Mouse (Mus musculus): Measurements from ENCODE around the gene Ang4. TPM values are rescaled to one million over a fixed set of nuclear protein-coding genes. Genes with fewer than 3 reads are reported as not detected.
"Not testable (repeated sequence)": the region's sequence is repeated elsewhere in the genome, so short reads cannot be mapped to it uniquely, and the experiment has no call there.

Ang4 gene
- polyA plus RNA-seq (2015; fragmentation: Nextera tagmentation; extraction: Ambion mirVana): not detected in 2 replicates

DNA sequence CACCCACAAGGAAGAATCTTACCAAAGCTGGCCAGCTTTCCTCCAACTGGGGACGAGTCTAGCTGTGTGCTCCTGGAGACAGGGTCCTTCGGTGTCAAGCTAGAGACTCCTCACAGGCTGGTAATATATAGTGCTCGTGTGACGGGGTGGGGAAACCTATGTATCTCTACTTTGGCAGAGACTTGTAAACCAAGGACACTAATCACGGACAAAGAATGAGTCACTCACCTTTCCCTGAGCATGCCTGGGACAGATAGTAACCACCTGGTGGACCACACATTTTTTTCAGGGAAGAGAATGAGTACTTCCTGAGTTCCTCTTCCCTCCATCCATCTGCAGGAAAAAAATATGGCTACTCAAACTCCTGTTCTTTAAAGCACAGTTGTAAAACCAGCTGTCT, at the start of gene Ang4:
Gene Ang4, minus strand, starts transcription at position 101 of the 400 bp plus-strand sequence.
- no peak for ATAC-seq
- Histone ChIP-seq H3K27me3 (ENCODE audit: control insufficient read depth, insufficient read depth, low read depth, low read length) (no peaks in the 10 kb centered on the region), H3K27ac (ENCODE audit: low read length) (no peak within 1 kb of the TSS), H3K36me3 (ENCODE audit: control insufficient read depth, insufficient read depth, low read length) (no peaks in the 10 kb centered on the region), H3K4me2 (ENCODE audit: low read length) (no peak within 1 kb of the TSS), H3K9ac (ENCODE audit: low read depth, low read length) (no peak within 1 kb of the TSS), H3K4me1 (ENCODE audit: control insufficient read depth, insufficient read depth, low read length) (no peaks in the 10 kb centered on the region), H3K9me3 (replicated peaks; ENCODE audit: control insufficient read depth, low read length, poor library complexity, severe bottlenecking) (no peaks in the 10 kb centered on the region), H3K4me3 (ENCODE audit: low read depth, low read length) (no peak within 1 kb of the TSS)
- WGBS: 82% methylated on average over 5 of the region's 5 CpGs

DNA sequence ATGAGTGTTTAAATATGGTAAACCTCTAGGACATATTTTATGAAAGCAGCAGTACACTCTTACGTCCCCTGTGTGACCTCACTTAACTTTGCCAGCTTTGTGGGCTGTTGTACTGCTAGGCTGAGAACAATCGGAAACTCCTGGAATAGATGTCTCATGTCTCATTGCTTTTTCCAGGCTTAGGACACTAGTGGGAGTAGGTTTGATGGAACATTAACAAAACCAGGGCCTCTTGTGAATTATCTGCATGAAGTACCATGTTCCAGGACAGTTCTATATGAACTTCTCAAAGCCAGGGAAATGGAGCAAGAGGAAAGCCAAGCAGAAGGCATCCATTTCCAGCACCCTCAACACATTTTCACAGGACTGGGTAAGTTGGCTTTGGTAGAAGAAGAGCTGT, 26.4 kb upstream of the Ang4 start, which contains the start of gene AY358078:
Gene AY358078, plus strand, starts transcription at position 301 of the 400 bp plus-strand sequence.
- 90% methylated on average over 2 of the region's 2 CpGs for WGBS

GRCm38 (mm10) chr14:51794106-51794505, 20.7 kb upstream of the Ang4 start:
- no peaks in the 10 kb centered on the region for H3K9me3 ChIP-seq (replicated peaks; ENCODE audit: control insufficient read depth, low read length, poor library complexity, severe bottlenecking)
- H3K9ac ChIP-seq (ENCODE audit: low read depth, low read length): no peak overlapping the region
- H3K27ac ChIP-seq (ENCODE audit: low read length): no peak overlapping the region
- H3K27me3 ChIP-seq (ENCODE audit: control insufficient read depth, insufficient read depth, low read depth, low read length): no peaks in the 10 kb centered on the region
- H3K4me3 ChIP-seq (ENCODE audit: low read depth, low read length): no peak overlapping the region
- no peaks in the 10 kb centered on the region for H3K36me3 ChIP-seq (ENCODE audit: control insufficient read depth, insufficient read depth, low read length)
- H3K4me2 ChIP-seq (ENCODE audit: low read length): no peak overlapping the region
- H3K4me1 ChIP-seq (ENCODE audit: control insufficient read depth, insufficient read depth, low read length): no peaks in the 10 kb centered on the region
- no peak for ATAC-seq
- WGBS: 92% methylated on average over 2 of the region's 2 CpGs

More for the DNA sequence above, 26.4 kb upstream of the Ang4 start, which contains the start of gene AY358078:
- no peaks in the 10 kb centered on the region for H3K27me3 ChIP-seq (ENCODE audit: control insufficient read depth, insufficient read depth, low read depth, low read length)
- no peak for ATAC-seq
- H3K4me1 ChIP-seq (ENCODE audit: control insufficient read depth, insufficient read depth, low read length): no peaks in the 10 kb centered on the region
- H3K36me3 ChIP-seq (ENCODE audit: control insufficient read depth, insufficient read depth, low read length): no peaks in the 10 kb centered on the region
- H3K27ac ChIP-seq (ENCODE audit: low read length): no peak within 1 kb of the TSS
- H3K9me3 ChIP-seq (replicated peaks; ENCODE audit: control insufficient read depth, low read length, poor library complexity, severe bottlenecking): no peaks in the 10 kb centered on the region
- no peak within 1 kb of the TSS for H3K9ac ChIP-seq (ENCODE audit: low read depth, low read length)
- H3K4me2 ChIP-seq (ENCODE audit: low read length): no peak within 1 kb of the TSS
- H3K4me3 ChIP-seq (ENCODE audit: low read depth, low read length): no peak within 1 kb of the TSS

- Histone ChIP-seq H3K36me3 (ENCODE audit: control insufficient read depth, insufficient read depth, low read length) (no peaks in the 10 kb centered on the region), H3K9me3 (replicated peaks; ENCODE audit: control insufficient read depth, low read length, poor library complexity, severe bottlenecking) (no peaks in the 10 kb centered on the region), H3K4me1 (ENCODE audit: control insufficient read depth, insufficient read depth, low read length) (no peaks in the 10 kb centered on the region), H3K27ac (ENCODE audit: low read length) (no peak overlapping the region), H3K9ac (ENCODE audit: low read depth, low read length) (no peak overlapping the region), H3K27me3 (ENCODE audit: control insufficient read depth, insufficient read depth, low read depth, low read length) (no peaks in the 10 kb centered on the region), H3K4me3 (ENCODE audit: low read depth, low read length) (no peak overlapping the region), H3K4me2 (ENCODE audit: low read length) (no peak overlapping the region)
- 91% methylated on average over 2 of the region's 2 CpGs for WGBS
- ATAC-seq: no peak
Observed at GRCm38 (mm10) chr14:51789196-51789595, 15.8 kb upstream of the Ang4 start.

DNA sequence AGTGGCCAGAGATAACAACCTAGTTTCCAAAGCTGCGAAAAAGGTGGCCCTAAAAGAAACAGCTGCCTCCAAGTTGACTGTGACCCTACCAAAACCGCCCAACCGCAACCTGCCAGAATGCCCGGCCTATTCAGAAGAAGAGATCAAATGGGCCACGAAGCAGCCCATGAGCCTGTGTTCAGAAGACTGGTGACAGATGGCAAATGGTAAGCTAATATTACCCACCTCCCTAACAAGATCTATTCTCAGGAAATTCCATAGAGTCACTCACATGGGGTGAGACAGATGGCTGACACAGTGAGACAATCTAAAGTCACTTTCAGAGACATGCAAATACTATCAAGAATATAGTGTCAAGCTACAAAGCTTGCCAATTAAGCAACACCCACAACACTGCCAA, 13.7 kb upstream of the Ang4 start:
- H3K9me3 ChIP-seq (replicated peaks; ENCODE audit: control insufficient read depth, low read length, poor library complexity, severe bottlenecking): no peaks in the 10 kb centered on the region
- H3K9ac ChIP-seq (ENCODE audit: low read depth, low read length): no peak overlapping the region
- H3K4me1 ChIP-seq (ENCODE audit: control insufficient read depth, insufficient read depth, low read length): no peaks in the 10 kb centered on the region
- H3K27me3 ChIP-seq (ENCODE audit: control insufficient read depth, insufficient read depth, low read depth, low read length): no peaks in the 10 kb centered on the region
- no peak overlapping the region for H3K27ac ChIP-seq (ENCODE audit: low read length)
- H3K4me3 ChIP-seq (ENCODE audit: low read depth, low read length): no peak overlapping the region
- H3K4me2 ChIP-seq (ENCODE audit: low read length): no peak overlapping the region
- ATAC-seq: no peak
- WGBS: 67% methylated on average over 5 of the region's 5 CpGs
- no peaks in the 10 kb centered on the region for H3K36me3 ChIP-seq (ENCODE audit: control insufficient read depth, insufficient read depth, low read length)

DNA sequence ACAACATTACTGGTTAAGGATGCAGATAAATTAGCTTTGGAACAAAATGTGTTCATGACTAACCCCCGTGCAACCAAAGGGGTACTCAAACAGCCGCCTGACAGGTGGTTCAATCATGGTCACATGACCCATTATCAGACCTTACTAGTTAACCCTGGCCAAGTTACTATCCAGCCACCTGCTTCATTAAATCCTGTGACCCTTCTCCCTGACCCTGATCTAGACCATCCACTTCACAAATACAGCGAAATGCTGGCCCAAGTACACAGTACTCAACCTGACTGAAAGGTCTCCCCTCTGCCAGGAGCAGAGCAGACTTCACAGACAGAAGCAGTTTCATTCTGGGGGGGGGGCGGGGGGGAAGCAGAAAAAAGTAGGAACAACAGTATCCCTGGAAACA, 12.9 kb upstream of the Ang4 start:
- H3K4me3 ChIP-seq (ENCODE audit: low read depth, low read length): no peak overlapping the region
- H3K4me2 ChIP-seq (ENCODE audit: low read length): no peak overlapping the region
- WGBS: 65% methylated on average over 4 of the region's 4 CpGs
- H3K4me1 ChIP-seq (ENCODE audit: control insufficient read depth, insufficient read depth, low read length): no peaks in the 10 kb centered on the region
- no peak overlapping the region for H3K27ac ChIP-seq (ENCODE audit: low read length)
- no peaks in the 10 kb centered on the region for H3K9me3 ChIP-seq (replicated peaks; ENCODE audit: control insufficient read depth, low read length, poor library complexity, severe bottlenecking)
- ATAC-seq: no peak
- H3K9ac ChIP-seq (ENCODE audit: low read depth, low read length): no peak overlapping the region
- no peaks in the 10 kb centered on the region for H3K36me3 ChIP-seq (ENCODE audit: control insufficient read depth, insufficient read depth, low read length)
- H3K27me3 ChIP-seq (ENCODE audit: control insufficient read depth, insufficient read depth, low read depth, low read length): no peaks in the 10 kb centered on the region

DNA sequence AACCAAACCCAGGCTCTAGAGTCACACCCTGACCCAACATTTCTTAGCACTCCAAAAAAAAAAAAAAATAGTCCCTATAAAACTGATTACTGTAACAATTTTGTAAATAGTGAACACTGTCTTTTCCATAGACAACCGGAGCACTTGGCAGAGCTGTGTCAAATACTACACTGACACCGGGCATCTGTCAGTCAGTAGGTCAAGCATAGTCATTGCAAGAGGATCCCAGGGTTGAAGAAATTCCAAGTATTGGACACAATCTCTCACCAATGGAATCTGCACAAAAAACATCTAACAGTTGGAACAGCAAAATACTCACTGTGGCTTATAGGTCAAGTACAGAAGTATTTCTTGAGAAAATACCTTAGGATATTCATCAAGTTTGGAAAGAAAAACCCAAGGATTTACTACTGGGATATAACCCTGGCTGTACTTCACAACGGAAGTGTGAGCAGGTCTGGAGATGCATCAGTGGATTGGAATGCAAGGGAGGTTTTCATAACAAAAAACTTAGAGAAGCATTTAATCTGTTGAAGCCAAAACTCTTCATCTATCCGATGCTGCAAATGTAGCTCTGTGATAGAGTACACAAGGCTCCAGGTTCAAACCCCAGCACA, 5.6 kb upstream of the Ang4 start:
- no peak for ATAC-seq
- H3K4me2 ChIP-seq (ENCODE audit: low read length): no peak overlapping the region
- H3K36me3 ChIP-seq (ENCODE audit: control insufficient read depth, insufficient read depth, low read length): no peaks in the 10 kb centered on the region
- no peaks in the 10 kb centered on the region for H3K4me1 ChIP-seq (ENCODE audit: control insufficient read depth, insufficient read depth, low read length)
- WGBS: 86% methylated on average over 4 of the region's 4 CpGs
- H3K27ac ChIP-seq (ENCODE audit: low read length): no peak overlapping the region
- H3K4me3 ChIP-seq (ENCODE audit: low read depth, low read length): no peak overlapping the region
- no peaks in the 10 kb centered on the region for H3K27me3 ChIP-seq (ENCODE audit: control insufficient read depth, insufficient read depth, low read depth, low read length)
- H3K9ac ChIP-seq (ENCODE audit: low read depth, low read length): no peak overlapping the region
- no peaks in the 10 kb centered on the region for H3K9me3 ChIP-seq (replicated peaks; ENCODE audit: control insufficient read depth, low read length, poor library complexity, severe bottlenecking)

GRCm38 (mm10) chr14:51777791-51778190, 4.4 kb upstream of the Ang4 start:
- H3K4me2 ChIP-seq (ENCODE audit: low read length): no peak overlapping the region
- H3K36me3 ChIP-seq (ENCODE audit: control insufficient read depth, insufficient read depth, low read length): no peaks in the 10 kb centered on the region
- H3K27ac ChIP-seq (ENCODE audit: low read length): no peak overlapping the region
- no peaks in the 10 kb centered on the region for H3K9me3 ChIP-seq (replicated peaks; ENCODE audit: control insufficient read depth, low read length, poor library complexity, severe bottlenecking)
- no peaks in the 10 kb centered on the region for H3K4me1 ChIP-seq (ENCODE audit: control insufficient read depth, insufficient read depth, low read length)
- H3K9ac ChIP-seq (ENCODE audit: low read depth, low read length): no peak overlapping the region
- no peak overlapping the region for H3K4me3 ChIP-seq (ENCODE audit: low read depth, low read length)
- H3K27me3 ChIP-seq (ENCODE audit: control insufficient read depth, insufficient read depth, low read depth, low read length): no peaks in the 10 kb centered on the region
- ATAC-seq: no peak
- 94% methylated on average over 1 of the region's 1 CpGs for WGBS

- not testable (repeated sequence) for H3K4me1 ChIP-seq (ENCODE audit: control insufficient read depth, insufficient read depth, low read length); H3K4me3 ChIP-seq (ENCODE audit: low read depth, low read length); H3K36me3 ChIP-seq (ENCODE audit: control insufficient read depth, insufficient read depth, low read length); H3K27ac ChIP-seq (ENCODE audit: low read length); H3K9ac ChIP-seq (ENCODE audit: low read depth, low read length); H3K27me3 ChIP-seq (ENCODE audit: control insufficient read depth, insufficient read depth, low read depth, low read length); H3K4me2 ChIP-seq (ENCODE audit: low read length); H3K9me3 ChIP-seq (replicated peaks; ENCODE audit: control insufficient read depth, low read length, poor library complexity, severe bottlenecking)
- 0 out of 2 replicates have a peak, but pooled peaks have one; percentile 51 for ATAC-seq
- 89% methylated on average over 1 of the region's 1 CpGs for WGBS
Observed at GRCm38 (mm10) chr14:51771378-51771777, 2.0 kb downstream of the Ang4 start.
